Mouse (Mus musculus) lung, adult 2 months (tissue): ENCODE measurements around the gene Amigo1.

Experiments
- CTCF ChIP-seq: fragments of 200-500 bp; IDR thresholded peaks from 2 replicates; pipeline ENCODE4 v1.5.1; 2011; ENCODE audit warnings: mild to moderate bottlenecking, low read length, control low read depth; ENCODE audit not compliant: insufficient read depth
- POLR2A ChIP-seq: fragments of 200-500 bp; IDR thresholded peaks from 2 replicates; pipeline ENCODE4 v1.6.1; 2011; ENCODE audit warnings: low read depth, mild to moderate bottlenecking, control low read depth, low read length, borderline replicate concordance; ENCODE audit errors: extremely low read depth

DNA sequence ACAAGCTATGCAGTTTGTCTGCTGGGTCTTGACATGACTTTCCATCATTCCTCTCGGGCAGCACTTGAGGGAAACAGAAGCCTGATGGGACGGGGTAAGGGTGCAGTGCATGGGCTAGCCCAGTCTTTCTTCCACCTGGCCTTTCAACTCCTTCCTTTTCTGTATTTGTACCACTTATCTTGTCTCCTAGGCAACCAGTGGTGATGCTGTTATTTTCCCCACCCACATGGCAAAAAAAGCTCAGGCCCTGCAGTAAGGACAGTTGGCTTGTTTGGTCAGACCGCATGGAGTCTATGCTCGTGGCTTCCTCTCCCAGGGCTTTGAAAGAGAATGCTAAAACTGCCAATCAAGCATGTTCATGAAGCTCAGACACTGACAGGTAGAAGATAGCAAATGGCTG, 7.6 kb downstream of the Amigo1 start:
- no peak for TF ChIP-seq CTCF
- TF ChIP-seq POLR2A = no peak
